In the genomic region with DNA sequence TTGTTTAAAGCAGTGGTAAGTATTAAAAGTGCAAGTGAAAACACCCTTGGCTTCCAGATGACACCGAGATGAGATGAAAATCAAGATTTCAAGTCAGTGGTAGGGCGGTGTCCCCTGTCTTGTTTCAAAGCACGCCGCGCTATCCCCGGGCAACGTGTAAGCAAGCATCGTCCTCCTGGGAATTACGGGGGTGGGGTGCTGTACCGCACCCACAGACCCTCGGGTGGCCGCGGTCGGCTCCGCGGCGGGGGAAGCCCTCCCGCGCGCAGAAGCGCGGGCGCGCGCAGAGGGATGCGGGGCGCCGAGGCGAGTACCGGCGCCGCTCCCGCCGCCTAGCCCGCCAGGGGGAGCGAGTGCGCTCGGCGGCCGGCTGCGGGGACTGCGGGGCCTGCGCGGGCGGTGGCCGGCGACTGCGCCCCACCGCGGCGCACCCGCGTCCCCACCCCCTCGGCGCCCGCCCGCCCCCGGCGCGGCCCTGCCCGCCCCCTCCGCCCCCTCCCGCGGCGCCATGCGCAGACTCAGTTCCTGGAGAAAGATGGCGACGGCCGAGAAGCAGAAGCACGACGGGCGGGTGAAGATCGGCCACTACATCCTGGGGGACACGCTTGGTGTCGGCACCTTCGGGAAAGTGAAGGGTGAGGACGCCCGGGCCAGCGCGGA, we compare ENCODE assay signal across 8 mouse cellular contexts. TPM values are rescaled to one million over a fixed set of nuclear protein-coding genes. Genes with fewer than 3 reads are reported as not detected.
DNase-seq lines count a peak whose midpoint lies in the region; ATAC-seq lines count a peak whose summit lies in the region.

A gene (plus strand): TSS at position 501 of the 660 bp plus-strand sequence.

- 0 out of 2 replicates have a peak, but pooled peaks cover 4% of the 10 kb centered on the region for H3K36me3 ChIP-seq in embryonic facial prominence, embryonic 14.5 days (ENCODE audit: control insufficient read depth, insufficient read depth, low read length)
- no peaks in the 10 kb centered on the region for H3K36me3 ChIP-seq in limb, embryonic 12.5 days
- H3K36me3 ChIP-seq in midbrain, embryonic 14.5 days (ENCODE audit: control insufficient read depth, insufficient read depth, low read length), result no peaks in the 10 kb centered on the region

- under 1% methylated on average over 8 of the region's 80 CpGs for WGBS in embryonic facial prominence, embryonic 14.5 days
- WGBS in limb, embryonic 12.5 days, result under 1% methylated on average over 72 of the region's 80 CpGs
- WGBS in midbrain, embryonic 14.5 days, result under 1% methylated on average over 73 of the region's 80 CpGs

- peak within 1 kb of the TSS; percentile 90 for H3K4me3 ChIP-seq in embryonic facial prominence, embryonic 14.5 days (ENCODE audit: low read depth, low read length)
- peak within 1 kb of the TSS; percentile 80 for H3K4me3 ChIP-seq in limb, embryonic 12.5 days (replicated peaks)
- peak within 1 kb of the TSS; percentile 74 for H3K4me3 ChIP-seq in midbrain, embryonic 14.5 days (replicated peaks; ENCODE audit: low read depth, low read length)

- peak within 1 kb of the TSS; percentile 69 for H3K4me2 ChIP-seq in embryonic facial prominence, embryonic 14.5 days (ENCODE audit: low read depth, low read length)
- H3K4me2 ChIP-seq in limb, embryonic 12.5 days, result peak within 1 kb of the TSS; percentile 67
- H3K4me2 ChIP-seq in midbrain, embryonic 14.5 days (ENCODE audit: low read length), result peak within 1 kb of the TSS; percentile 63

- H3K27ac ChIP-seq in embryonic facial prominence, embryonic 14.5 days (replicated peaks; ENCODE audit: low read depth, low read length), result peak within 1 kb of the TSS; percentile 86
- H3K27ac ChIP-seq in limb, embryonic 12.5 days, result peak within 1 kb of the TSS; percentile 93
- H3K27ac ChIP-seq in midbrain, embryonic 14.5 days (replicated peaks; ENCODE audit: low read depth, low read length), result peak within 1 kb of the TSS; percentile 91

- peak; percentile 94 for ATAC-seq in embryonic facial prominence, embryonic 14.5 days (ENCODE audit: low read depth)
- peak; percentile 85 for ATAC-seq in limb, embryonic 12.5 days (ENCODE audit: insufficient number of reproducible peaks, insufficient read depth, low FRiP score, low TSS enrichment, low read depth)
- ATAC-seq in midbrain, embryonic 14.5 days (ENCODE audit: low FRiP score, low TSS enrichment), result peak; percentile 94

- H3K4me1 ChIP-seq in embryonic facial prominence, embryonic 14.5 days (ENCODE audit: control insufficient read depth, insufficient read depth, low read length), result peaks cover 19% of the 10 kb centered on the region
- peaks cover 20% of the 10 kb centered on the region for H3K4me1 ChIP-seq in limb, embryonic 12.5 days (replicated peaks)
- H3K4me1 ChIP-seq in midbrain, embryonic 14.5 days (ENCODE audit: control insufficient read depth, insufficient read depth, low read length), result peaks cover 11% of the 10 kb centered on the region

- peak; percentile 68 for DNase-seq in 416B (ENCODE audit: low read depth)
- peak; percentile 83 for DNase-seq in adrenal gland, postnatal 25 days
- DNase-seq in embryonic facial prominence, embryonic 14.5 days (ENCODE audit: low spot score), result peak; percentile 84
- peak; percentile 62 for DNase-seq in heart, adult 8-10 months (ENCODE audit: low spot score)
- peak; percentile 47 to 51 for DNase-seq in kidney, adult 8-10 months
- peak; percentile 91 for DNase-seq in midbrain, embryonic 14.5 days
- DNase-seq in spleen, postnatal 14 days (ENCODE audit: low spot score in 2 of 2), result peak; percentile 39 to 64

- H3K9me3 ChIP-seq in embryonic facial prominence, embryonic 14.5 days (ENCODE audit: control insufficient read depth, low read length), result no peaks in the 10 kb centered on the region
- H3K9me3 ChIP-seq in limb, embryonic 12.5 days, result no peaks in the 10 kb centered on the region
- no peaks in the 10 kb centered on the region for H3K9me3 ChIP-seq in midbrain, embryonic 14.5 days (ENCODE audit: control insufficient read depth, low read length)

- no peaks in the 10 kb centered on the region for H3K27me3 ChIP-seq in embryonic facial prominence, embryonic 14.5 days (replicated peaks; ENCODE audit: control insufficient read depth, insufficient read depth, low read length)
- H3K27me3 ChIP-seq in limb, embryonic 12.5 days, result no peaks in the 10 kb centered on the region
- H3K27me3 ChIP-seq in midbrain, embryonic 14.5 days (ENCODE audit: control insufficient read depth, insufficient read depth, low read length), result no peaks in the 10 kb centered on the region

- H3K9ac ChIP-seq in embryonic facial prominence, embryonic 14.5 days (ENCODE audit: low read depth, low read length), result peak within 1 kb of the TSS; percentile 90
- peak within 1 kb of the TSS; percentile 84 for H3K9ac ChIP-seq in limb, embryonic 12.5 days (replicated peaks)
- H3K9ac ChIP-seq in midbrain, embryonic 14.5 days (replicated peaks; ENCODE audit: low read length), result peak within 1 kb of the TSS; percentile 80

RNA-seq across cellular contexts. Expression of the gene that starts here (rescaled TPM):
- 35.7 and 42.2 TPM in 2 replicates for total RNA-seq in adrenal gland, postnatal 25 days (2021)
- polyA plus RNA-seq in embryonic facial prominence, embryonic 14.5 days (2014; fragmentation: Nextera tagmentation; extraction: Ambion mirVana), result 20.2 and 20.7 TPM in 2 replicates
- 10 to 100 TPM; 12.1 to 14.4 (median 13.9) TPM for total RNA-seq in heart, adult 8-10 months (2022)
- 16.1 and 17.5 TPM in 2 replicates for polyA plus RNA-seq in limb, embryonic 12.5 days (2016; fragmentation: Nextera tagmentation; extraction: Ambion mirVana)
- polyA plus RNA-seq in midbrain, embryonic 14.5 days (2014; fragmentation: Nextera tagmentation; extraction: Ambion mirVana), result 14.9 and 19.7 TPM in 2 replicates

Comparison
In these comparisons a context has a peak if more than half of its experiments do, and no peak if none do; other contexts are left out.
1. Peak in every context shown above with its lines: DNase-seq, ATAC-seq, H3K4me3 ChIP-seq and H3K27ac ChIP-seq.